Mouse (Mus musculus) neural tube, embryonic 12.5 days (tissue): ENCODE measurements around the gene Stap2. TPM values are rescaled to one million over a fixed set of nuclear protein-coding genes. Genes with fewer than 3 reads are reported as not detected.

Experiments used
- ATAC-seq: fragments of 200-750 bp; cut with Nextera tagmentation; 2 replicates; pipeline ENCODE4 v1.8.0; 2017; ENCODE audit warnings: low read depth, mild to moderate bottlenecking, moderate TSS enrichment, moderate library complexity; ENCODE audit not compliant: low FRiP score
- H3K27ac ChIP-seq: fragments of 300-500 bp; sonication (generic); 2 replicates; pipeline ENCODE4 v1.5.1; 2016
- H3K27me3 ChIP-seq: fragments of 300-500 bp; sonication (generic); replicated peaks from 2 replicates; pipeline ENCODE4 v1.6.1; 2016; ENCODE audit warnings: mild to moderate bottlenecking
- H3K36me3 ChIP-seq: fragments of 300-500 bp; sonication (generic); 2 replicates; pipeline ENCODE4 v1.6.1; 2016; ENCODE audit warnings: mild to moderate bottlenecking
- H3K4me1 ChIP-seq: fragments of 300-500 bp; sonication (generic); 2 replicates; pipeline ENCODE4 v1.6.1; 2016
- H3K4me2 ChIP-seq: fragments of 300-500 bp; sonication (generic); replicated peaks from 2 replicates; pipeline ENCODE4 v1.6.1; 2016; ENCODE audit warnings: mild to moderate bottlenecking
- H3K4me3 ChIP-seq: fragments of 300-500 bp; sonication (generic); 2 replicates; pipeline ENCODE4 v1.5.1; 2016
- H3K9ac ChIP-seq: fragments of 300-500 bp; sonication (generic); 2 replicates; pipeline ENCODE4 v1.6.1; 2016; ENCODE audit warnings: mild to moderate bottlenecking
- H3K9me3 ChIP-seq: fragments of 300-500 bp; sonication (generic); 2 replicates; pipeline ENCODE4 v1.6.1; 2016; ENCODE audit warnings: mild to moderate bottlenecking
- WGBS: fragments of 180-500 bp; shearing (Covaris S2); methylation state at CpG from one replicate; pipeline ENCODE4 v1.1.7; 2016; 5-methylcytosine and 5-hydroxymethylcytosine counted together
- polyA plus RNA-seq: library from polyadenylated mRNA; unstranded; fragments of >200 nt; fragmentation: Nextera tagmentation; extraction: Ambion mirVana; gene quantifications from 2 replicates; pipeline ENCODE4 v1.2.1, GENCODE M21; 2016

The Stap2 gene
- polyA plus RNA-seq, 1 experiment from 2014 or later = 7.2 TPM

DNA sequence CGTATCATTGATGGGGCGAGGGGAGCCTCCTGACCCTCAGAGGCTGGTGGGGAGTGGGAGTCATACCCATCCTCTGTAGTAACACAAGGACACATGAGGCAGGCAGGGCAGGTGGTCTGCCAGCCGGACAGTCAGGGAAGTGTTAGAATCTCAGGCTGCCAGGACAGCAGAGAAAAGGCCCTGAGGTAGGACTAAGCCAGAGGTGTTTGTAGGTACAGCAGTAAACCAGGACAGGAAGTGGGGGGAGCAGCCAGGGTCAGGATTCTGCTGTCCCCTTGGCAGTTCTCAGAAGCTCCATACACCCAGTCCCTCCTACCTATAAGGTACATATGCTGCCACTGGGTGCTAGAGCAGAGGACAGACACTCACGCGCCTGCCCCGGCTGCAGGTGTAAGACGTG lies 43.8 kb downstream of the Stap2 start:
- Histone ChIP-seq H3K27ac (no peak overlapping the region), H3K4me3 (no peak overlapping the region), H3K9ac (no peak overlapping the region), H3K36me3 (peaks cover 50% of the 10 kb centered on the region), H3K4me2 (no peak overlapping the region), H3K9me3 (no peaks in the 10 kb centered on the region), H3K27me3 (no peaks in the 10 kb centered on the region), H3K4me1 (peaks cover 23% of the 10 kb centered on the region)
- 97% methylated on average over 7 of the region's 7 CpGs for WGBS
- ATAC-seq = no peak

GRCm38 (mm10) chr17:55960791-55961190 lies 44.6 kb downstream of the Stap2 start:
- Histone ChIP-seq H3K4me2 (no peak overlapping the region), H3K9ac (no peak overlapping the region), H3K4me3 (no peak overlapping the region), H3K4me1 (peaks cover 31% of the 10 kb centered on the region), H3K27ac (no peak overlapping the region), H3K9me3 (no peaks in the 10 kb centered on the region), H3K36me3 (peaks cover 43% of the 10 kb centered on the region), H3K27me3 (no peaks in the 10 kb centered on the region)
- ATAC-seq = no peak

- WGBS = 81% methylated on average over 10 of the region's 10 CpGs
- Histone ChIP-seq H3K36me3 (peaks cover 38% of the 10 kb centered on the region), H3K4me1 (peaks cover 31% of the 10 kb centered on the region), H3K9me3 (no peaks in the 10 kb centered on the region), H3K4me2 (peak overlapping the region; percentile 73), H3K27me3 (peaks cover 2% of the 10 kb centered on the region; the same call in 1 of the 2 replicates), H3K27ac (no peak overlapping the region), H3K4me3 (peak overlapping the region; percentile 52), H3K9ac (no peak overlapping the region)
- 0 out of 2 replicates have a peak, but pooled peaks have one; percentile 5 for ATAC-seq
Measured at GRCm38 (mm10) chr17:55959946-55960740, 45.2 kb downstream of the Stap2 start.

DNA sequence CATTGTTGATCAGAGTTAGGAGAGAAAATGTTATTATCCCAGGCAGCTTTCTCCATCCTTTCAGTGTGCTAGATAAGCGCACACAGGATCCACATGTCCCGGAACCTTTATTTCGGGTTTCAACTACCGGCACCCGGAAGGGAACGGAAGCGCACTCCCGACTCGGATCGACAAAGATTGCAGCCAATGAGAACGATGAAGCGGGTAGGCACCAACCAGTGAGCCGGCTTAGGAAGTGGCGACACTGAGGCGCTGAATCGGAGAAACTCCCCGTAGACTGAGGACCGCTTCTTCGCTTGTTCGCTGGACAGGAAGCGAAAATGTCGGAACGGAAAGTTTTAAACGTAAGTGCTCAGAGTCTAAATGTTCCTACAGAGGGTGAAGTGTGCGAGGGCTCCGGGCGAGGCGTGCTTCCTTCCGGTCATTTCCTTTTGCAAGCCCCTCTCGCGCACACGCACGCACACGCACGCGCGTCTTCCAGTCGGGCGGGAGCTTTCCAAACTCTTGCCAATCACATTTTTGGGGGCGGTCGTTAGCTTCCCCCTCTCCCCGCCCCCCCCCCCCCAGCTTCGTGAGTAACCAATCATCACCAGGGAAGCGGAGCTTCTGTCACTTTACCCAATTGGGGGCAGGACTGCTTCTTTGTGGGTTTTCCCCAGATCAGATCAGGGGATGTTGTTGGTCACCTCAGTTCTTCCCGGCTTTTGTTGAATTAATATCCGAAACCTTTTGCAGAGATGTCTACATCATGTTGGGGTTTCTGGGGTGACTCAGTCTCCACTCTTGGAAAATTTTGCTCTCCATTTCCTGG lies 46.3 kb downstream of the Stap2 start, which contains the start of gene Yju2:
Gene Yju2 (plus strand): TSS at position 182 of the 811 bp plus-strand sequence.
- Histone ChIP-seq H3K4me1 (peaks cover 31% of the 10 kb centered on the region), H3K36me3 (peaks cover 28% of the 10 kb centered on the region), H3K9ac (peak within 1 kb of the TSS; percentile 64), H3K4me3 (peak within 1 kb of the TSS; percentile 52), H3K9me3 (no peaks in the 10 kb centered on the region), H3K27me3 (peaks cover 7% of the 10 kb centered on the region; the same call in 1 of the 2 replicates), H3K27ac (peak within 1 kb of the TSS; percentile 82), H3K4me2 (peak within 1 kb of the TSS; percentile 73)
- under 1% methylated on average over 44 of the region's 46 CpGs for WGBS
- peak; percentile 86 for ATAC-seq

GRCm38 (mm10) chr17:55958584-55958886 lies 46.8 kb downstream of the Stap2 start:
- no peak for ATAC-seq
- H3K4me3 ChIP-seq = peak overlapping the region; percentile 52
- peaks cover 7% of the 10 kb centered on the region; the same call in 1 of the 2 replicates for H3K27me3 ChIP-seq
- H3K4me2 ChIP-seq = peak overlapping the region; percentile 73
- peak overlapping the region; percentile 53; the same call in 1 of the 2 replicates for H3K27ac ChIP-seq
- H3K4me1 ChIP-seq = peaks cover 31% of the 10 kb centered on the region
- H3K9me3 ChIP-seq = no peaks in the 10 kb centered on the region
- H3K9ac ChIP-seq = peak overlapping the region; percentile 64
- 30% methylated on average over 2 of the region's 2 CpGs for WGBS
- peaks cover 23% of the 10 kb centered on the region for H3K36me3 ChIP-seq

GRCm38 (mm10) chr17:55957726-55958583 lies 47.4 kb downstream of the Stap2 start:
- H3K9me3 ChIP-seq = no peaks in the 10 kb centered on the region
- WGBS = 76% methylated on average over 12 of the region's 13 CpGs
- 0 out of 2 replicates have a peak overlapping the region, but pooled peaks have one; percentile 53 for H3K27ac ChIP-seq
- H3K9ac ChIP-seq = peak overlapping the region; percentile 64
- peak overlapping the region; percentile 78 for H3K4me2 ChIP-seq
- ATAC-seq = no peak
- H3K4me3 ChIP-seq = peak overlapping the region; percentile 52
- H3K27me3 ChIP-seq = peaks cover 7% of the 10 kb centered on the region; the same call in 1 of the 2 replicates
- peaks cover 19% of the 10 kb centered on the region for H3K36me3 ChIP-seq
- H3K4me1 ChIP-seq = peaks cover 31% of the 10 kb centered on the region

GRCm38 (mm10) chr17:55957168-55957567 lies 48.2 kb downstream of the Stap2 start:
- Histone ChIP-seq H3K4me1 (peaks cover 31% of the 10 kb centered on the region), H3K4me2 (peak overlapping the region; percentile 78), H3K36me3 (peaks cover 14% of the 10 kb centered on the region), H3K4me3 (no peak overlapping the region), H3K9ac (no peak overlapping the region), H3K27ac (no peak overlapping the region), H3K27me3 (peaks cover 13% of the 10 kb centered on the region; the same call in 1 of the 2 replicates), H3K9me3 (no peaks in the 10 kb centered on the region)
- 0 out of 2 replicates have a peak, but pooled peaks have one; percentile 43 for ATAC-seq
- WGBS = 12% methylated on average over 9 of the region's 9 CpGs

GRCm38 (mm10) chr17:55956591-55956990 lies 48.8 kb downstream of the Stap2 start:
- Histone ChIP-seq H3K4me3 (peak overlapping the region; percentile 43), H3K9me3 (no peaks in the 10 kb centered on the region), H3K4me1 (peaks cover 31% of the 10 kb centered on the region), H3K9ac (peak overlapping the region; percentile 54; the same call in 1 of the 2 replicates), H3K4me2 (peak overlapping the region; percentile 78), H3K27ac (no peak overlapping the region), H3K27me3 (peaks cover 13% of the 10 kb centered on the region; the same call in 1 of the 2 replicates), H3K36me3 (peaks cover 8% of the 10 kb centered on the region; the same call in 1 of the 2 replicates)
- ATAC-seq = 0 out of 2 replicates have a peak, but pooled peaks have one; percentile 0
- 39% methylated on average over 6 of the region's 6 CpGs for WGBS

- under 1% methylated on average over 26 of the region's 26 CpGs for WGBS
- no peak overlapping the region for H3K27ac ChIP-seq
- ATAC-seq = peak; percentile 27
- H3K9me3 ChIP-seq = no peaks in the 10 kb centered on the region
- H3K36me3 ChIP-seq = peaks cover 4% of the 10 kb centered on the region; the same call in 1 of the 2 replicates
- H3K4me2 ChIP-seq = peak overlapping the region; percentile 78
- H3K4me3 ChIP-seq = peak overlapping the region; percentile 43
- H3K27me3 ChIP-seq = peaks cover 13% of the 10 kb centered on the region; the same call in 1 of the 2 replicates
- peak overlapping the region; percentile 54 for H3K9ac ChIP-seq
- peaks cover 31% of the 10 kb centered on the region for H3K4me1 ChIP-seq
Measured at GRCm38 (mm10) chr17:55956129-55956528, 49.3 kb downstream of the Stap2 start.

DNA sequence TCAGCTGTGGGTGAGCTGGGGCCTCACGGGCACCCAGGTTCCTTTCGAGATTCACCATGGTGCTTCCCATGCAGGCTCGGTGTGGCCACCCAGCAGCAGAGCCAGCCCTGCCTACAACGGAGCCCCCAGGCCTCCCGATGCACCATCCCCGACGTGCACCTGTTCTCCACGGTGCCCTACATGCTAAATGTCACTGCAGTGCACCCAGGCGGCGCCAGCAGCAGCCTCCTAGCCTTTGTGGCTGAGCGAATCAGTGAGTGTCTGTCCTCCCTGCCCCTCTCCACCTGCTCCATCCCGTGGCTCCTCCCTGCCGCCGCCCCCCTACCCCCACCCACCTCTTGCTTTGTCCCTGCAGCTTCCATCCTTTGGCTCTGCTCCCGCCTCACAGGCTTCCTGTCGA lies 51.2 kb downstream of the Stap2 start:
- Histone ChIP-seq H3K27ac (no peak overlapping the region), H3K4me3 (no peak overlapping the region), H3K36me3 (no peaks in the 10 kb centered on the region), H3K9ac (no peak overlapping the region), H3K27me3 (peaks cover 13% of the 10 kb centered on the region; the same call in 1 of the 2 replicates), H3K4me2 (no peak overlapping the region), H3K4me1 (peaks cover 23% of the 10 kb centered on the region), H3K9me3 (no peaks in the 10 kb centered on the region)
- WGBS = 38% methylated on average over 16 of the region's 16 CpGs
- ATAC-seq = no peak

- no peaks in the 10 kb centered on the region for H3K36me3 ChIP-seq
- no peak overlapping the region for H3K27ac ChIP-seq
- H3K9me3 ChIP-seq = no peaks in the 10 kb centered on the region
- H3K27me3 ChIP-seq = peaks cover 13% of the 10 kb centered on the region; the same call in 1 of the 2 replicates
- H3K4me1 ChIP-seq = peaks cover 23% of the 10 kb centered on the region
- 84% methylated on average over 6 of the region's 6 CpGs for WGBS
- H3K9ac ChIP-seq = no peak overlapping the region
- no peak overlapping the region for H3K4me2 ChIP-seq
- no peak overlapping the region for H3K4me3 ChIP-seq
- ATAC-seq = no peak
Measured at GRCm38 (mm10) chr17:55953751-55954150, 51.6 kb downstream of the Stap2 start.
